Mouse (Mus musculus) heart, postnatal 14 days (tissue): ENCODE data around the gene Sult2a1. TPM values are rescaled to one million over a fixed set of nuclear protein-coding genes. Genes with fewer than 3 reads are reported as not detected.
"Not testable (repeated sequence)": the region's sequence is repeated elsewhere in the genome, so short reads cannot be mapped to it uniquely, and the experiment has no call there.

Source experiments
- DNase-seq, 2 experiments: peaks; one replicate each; pipeline ENCODE4 v3.0.0; 2021 to 2022
- intact Hi-C: fragments of 180-260 bp; cut with DNase I; formaldehyde crosslinking; loops from one replicate; pipeline ENCODE4 v1.15.1; 2025
- long read RNA-seq, 2 experiments: library from polyadenylated mRNA; stranded (forward); transcript quantifications; one replicate each; pipeline ENCODE4 v2.0.0; 2021
- total RNA-seq, 2 experiments: library from RNA; stranded (reverse); gene quantifications; 2 replicates each; pipeline ENCODE4 v1.2.3; 2021

Gene Sult2a1
- not detected for total RNA-seq
- long read RNA-seq, experiment 1, result 0 reads
- long read RNA-seq, experiment 2, result 0 reads

GRCm38 (mm10) chr7:13837309-13837708 is at the start of gene Sult2a1:
Sult2a1 (minus strand) TSS chr7:13837409.
- intact Hi-C loops, DNase-seq: not testable (repeated sequence)

- intact Hi-C loops, result no loop called here
- DNase-seq, result no peak
Observed at GRCm38 (mm10) chr7:13813913-13814312, 23.3 kb downstream of the Sult2a1 start.

Other genes starting within 250 kb of the Sult2a1 start
- not detected for gene Sult2a5, start 213.4 kb downstream of the Sult2a1 start, total RNA-seq
- not detected for gene Sult2a2, start 103.9 kb downstream of the Sult2a1 start, total RNA-seq
- not detected for gene Sult2a4, start 152.2 kb upstream of the Sult2a1 start, total RNA-seq